Mouse (Mus musculus) kidney, adult 9 months (tissue): ENCODE data around the gene Adrb1.
"Not testable (repeated sequence)": the region's sequence is repeated elsewhere in the genome, so short reads cannot be mapped to it uniquely, and the experiment has no call there.

Experiments
- DNase-seq: peaks from one replicate; pipeline ENCODE4 v3.0.0; 2022

Adrb1 gene

GRCm38 (mm10) chr19:56750709-56751108, 28.7 kb downstream of the Adrb1 start:
- no peak for DNase-seq

GRCm38 (mm10) chr19:56754456-56754855, 32.5 kb downstream of the Adrb1 start:
- DNase-seq: not testable (repeated sequence)

DNA sequence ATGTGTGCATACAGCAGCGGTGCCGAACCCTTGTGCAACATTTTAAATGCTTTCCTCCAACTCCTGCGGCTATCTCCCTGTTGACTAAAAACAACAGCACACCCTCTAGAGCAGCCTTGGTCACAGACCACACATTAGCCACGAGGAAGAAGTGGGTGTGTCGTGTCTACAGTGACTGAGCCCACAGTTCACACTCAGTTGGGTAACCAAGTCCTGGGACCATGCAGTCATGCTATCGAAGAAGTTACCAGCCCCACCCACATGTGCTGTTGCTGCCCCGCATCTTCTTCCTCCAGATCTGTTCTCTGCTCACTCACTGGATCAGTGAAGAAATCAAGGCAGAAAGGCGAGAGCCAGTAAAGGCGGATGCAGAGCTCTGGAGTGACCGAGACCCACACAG, 34.4 kb downstream of the Adrb1 start:
- no peak for DNase-seq

DNA sequence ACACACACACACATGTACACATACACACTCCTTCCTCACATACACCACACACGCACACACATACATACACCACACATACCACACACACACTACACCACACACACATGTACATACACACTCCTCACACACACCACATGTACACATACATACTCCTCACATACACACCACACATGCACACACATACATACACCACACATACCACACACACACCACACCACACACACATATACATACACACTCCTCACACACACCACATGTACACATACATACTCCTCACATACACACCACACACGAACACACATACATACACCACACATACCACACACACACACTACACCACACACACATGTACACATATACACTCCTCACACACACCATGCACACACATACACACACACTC, 36.3 kb downstream of the Adrb1 start:
- no peak for DNase-seq

DNA sequence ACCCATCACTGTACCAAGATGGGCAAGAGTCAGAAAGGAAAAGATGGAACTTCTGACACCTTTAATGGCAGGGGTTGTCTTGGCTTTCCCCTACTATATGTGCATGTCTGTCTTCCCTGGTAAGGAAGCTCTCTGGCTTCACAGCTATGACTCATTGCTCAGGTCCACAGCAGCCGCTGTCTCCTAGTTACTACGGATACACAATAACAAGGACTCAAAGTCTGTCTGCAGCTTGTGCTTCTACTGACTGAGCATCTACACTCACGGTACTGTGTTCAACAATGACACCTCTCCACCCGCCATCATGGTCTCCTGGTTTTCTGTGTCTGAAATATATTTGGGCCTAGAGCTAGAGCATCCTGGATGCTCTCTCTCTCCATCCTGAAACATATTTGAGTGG, 37.7 kb downstream of the Adrb1 start:
- no peak for DNase-seq

DNA sequence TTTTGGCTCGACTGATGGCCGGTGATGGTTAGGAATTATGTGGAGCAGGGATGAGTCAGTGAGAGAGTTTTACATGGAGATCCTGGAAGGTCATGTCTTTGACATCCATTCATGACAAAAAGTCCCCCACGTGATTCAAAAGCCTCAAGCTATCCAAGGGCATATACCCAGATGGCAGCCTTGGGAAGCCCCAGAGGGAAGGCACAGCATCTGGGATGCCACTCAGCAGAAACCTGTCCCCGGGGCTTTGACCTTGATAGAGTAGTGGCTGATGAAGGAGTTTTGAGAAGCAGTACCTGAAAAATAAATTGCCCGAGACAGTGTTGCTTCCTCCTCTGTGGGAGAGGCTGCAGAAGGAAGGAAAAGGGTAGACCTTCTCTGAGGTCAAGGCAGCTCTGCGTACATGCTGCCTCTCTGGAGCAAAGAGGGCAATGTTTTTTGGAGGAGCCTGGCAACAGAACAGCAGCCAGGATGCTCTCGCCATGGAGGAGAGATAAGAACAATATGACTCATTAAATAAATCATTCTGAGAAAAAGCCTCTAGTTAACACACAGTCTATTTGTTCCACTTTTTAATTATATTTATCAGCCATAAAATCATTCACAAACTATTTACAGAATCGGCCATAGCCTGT, 38.4 kb downstream of the Adrb1 start:
- no peak for DNase-seq

GRCm38 (mm10) chr19:56761096-56761495, 39.1 kb downstream of the Adrb1 start:
- no peak for DNase-seq

- no peak for DNase-seq
Observed at GRCm38 (mm10) chr19:56761727-56762126, 39.7 kb downstream of the Adrb1 start.

DNA sequence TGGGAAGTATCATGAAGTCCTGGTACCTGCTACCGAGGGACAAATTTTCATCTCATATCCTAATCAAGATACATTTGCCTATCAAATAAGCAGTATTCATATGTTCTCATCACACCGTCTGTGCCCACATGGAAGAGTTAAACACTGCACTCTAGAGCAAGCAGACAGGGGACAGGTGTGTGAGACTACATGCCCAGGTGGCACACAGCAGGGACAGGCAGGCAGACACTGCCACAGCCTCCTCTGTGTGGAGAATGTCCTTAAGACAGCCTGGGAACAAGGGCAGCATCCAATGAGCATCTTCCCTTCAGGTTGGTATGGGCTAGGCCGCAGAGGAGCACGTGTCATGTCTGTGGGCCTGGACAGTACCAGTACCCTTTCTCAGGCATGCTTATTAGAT, 40.7 kb downstream of the Adrb1 start:
- no peak for DNase-seq

- no peak for DNase-seq
Observed at GRCm38 (mm10) chr19:56769024-56769423, 47.0 kb downstream of the Adrb1 start.

GRCm38 (mm10) chr19:56772158-56772557, 50.2 kb downstream of the Adrb1 start:
- no peak for DNase-seq

GRCm38 (mm10) chr19:56773393-56773971, 51.5 kb downstream of the Adrb1 start:
- no peak for DNase-seq

DNA sequence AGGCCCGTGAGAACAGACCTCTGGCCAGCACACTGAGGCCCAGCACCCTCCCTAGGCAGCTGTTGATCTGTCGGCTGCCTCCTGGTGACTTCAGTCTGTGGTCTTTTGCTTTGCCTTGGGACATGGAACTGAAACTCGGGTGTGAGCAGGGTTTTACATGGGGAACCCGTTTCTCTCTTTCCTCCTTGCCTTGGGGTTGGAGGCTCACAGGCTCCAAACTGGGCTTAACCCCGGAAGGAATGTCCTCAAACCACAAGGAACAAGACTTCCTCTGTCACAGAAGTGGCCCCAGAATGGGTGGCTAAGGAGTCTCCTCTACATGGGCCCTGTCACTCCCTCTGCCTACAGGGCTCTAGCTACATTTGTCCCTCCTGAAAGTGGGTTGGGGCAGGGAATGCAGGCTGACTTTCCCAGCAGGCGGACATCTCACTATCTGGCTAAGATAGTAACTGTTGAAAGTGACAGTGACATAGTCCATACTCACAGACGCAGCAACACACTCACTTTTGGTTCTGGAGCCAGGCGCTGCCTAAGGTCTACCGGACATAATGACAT, 52.5 kb downstream of the Adrb1 start:
- DNase-seq: peak; percentile 24

GRCm38 (mm10) chr19:56774971-56775892, 53.2 kb downstream of the Adrb1 start:
- DNase-seq: no peak

GRCm38 (mm10) chr19:56775893-56776718, 54.1 kb downstream of the Adrb1 start:
- DNase-seq: no peak

- DNase-seq: peak; percentile 66
Observed at GRCm38 (mm10) chr19:56776719-56777382, 54.9 kb downstream of the Adrb1 start.

DNA sequence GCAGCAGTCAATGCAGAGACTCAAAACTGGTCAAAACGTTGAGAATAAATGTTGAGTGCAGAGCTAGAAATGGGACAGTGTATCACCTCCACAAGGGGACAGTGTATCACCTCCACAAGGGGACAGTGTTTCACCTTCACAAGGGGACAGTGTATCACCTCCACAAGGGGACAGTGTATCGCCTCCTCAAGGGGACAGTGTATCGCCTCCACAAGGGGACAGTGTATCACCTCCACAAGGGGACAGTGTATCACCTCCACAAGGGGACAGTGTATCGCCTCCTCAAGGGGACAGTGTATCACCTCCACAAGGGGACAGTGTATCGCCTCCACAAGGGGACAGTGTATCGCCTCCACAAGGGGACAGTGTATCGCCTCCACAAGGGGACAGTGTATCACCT, 56.5 kb downstream of the Adrb1 start:
- not testable (repeated sequence) for DNase-seq
